Mouse (Mus musculus): Measurements from ENCODE around the gene Zfp72.

DNA sequence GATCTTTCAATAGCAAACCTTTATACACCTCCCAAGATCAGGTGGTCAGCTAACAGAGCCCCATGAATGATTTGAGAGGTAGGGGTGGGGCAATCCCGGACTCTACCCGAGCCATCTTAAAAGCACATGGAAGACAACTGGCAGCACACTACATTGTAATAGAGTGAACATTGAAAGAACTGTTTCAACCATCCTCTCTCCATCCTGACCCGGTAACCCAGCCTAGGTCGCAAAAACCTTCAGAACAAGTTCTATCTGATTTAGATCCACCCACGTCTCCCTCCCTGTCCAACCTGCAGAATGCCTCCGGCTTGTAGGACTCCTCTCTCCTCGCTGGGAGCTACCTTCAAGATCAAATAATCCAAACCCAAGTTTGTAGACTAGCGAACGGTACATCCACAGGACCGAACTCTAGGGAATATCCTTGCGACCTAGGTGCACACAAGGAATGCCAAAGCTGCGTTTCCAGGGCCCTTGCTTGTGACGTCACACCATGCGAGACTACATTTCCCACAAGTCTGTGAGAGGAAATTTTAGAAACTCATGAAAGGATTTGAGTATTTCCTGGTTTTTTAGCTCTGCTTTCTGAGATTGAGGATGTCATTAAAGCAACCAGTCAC, at the start of gene Zfp72:
- TF ChIP-seq CTCF (IDR thresholded peaks at IDR 0.05; ENCODE audit: low read depth) (no peak), EP300 (optimal IDR thresholded peaks at IDR 0.05) (no peak)
